Mouse (Mus musculus) left cerebral cortex, adult 2 months (tissue): ENCODE results near the gene Slc41a2. TPM values are rescaled to one million over a fixed set of nuclear protein-coding genes. Genes with fewer than 3 reads are reported as not detected.

Source experiments
- DNase-seq, 2 experiments: peaks; one replicate each; pipeline ENCODE4 v3.0.0; 2021 to 2022; ENCODE audit warnings: low spot score in 2 of 2, mixed read lengths in 1 of 2; ENCODE audit errors: extremely low spot score in 1 of 2
- H3K27ac ChIP-seq: fragments of 200-600 bp; 2 replicates; pipeline ENCODE4 v1.8.1; 2022
- H3K4me3 ChIP-seq: fragments of 200-600 bp; 2 replicates; pipeline ENCODE4 v1.8.1; 2022
- CTCF ChIP-seq: fragments of 200-600 bp; IDR thresholded peaks from 2 replicates; pipeline ENCODE4 v1.8.1; 2022; ENCODE audit warnings: antibody characterized with exemption, mild to moderate bottlenecking, moderate library complexity
- intact Hi-C: fragments of 180-260 bp; cut with DNase I; formaldehyde crosslinking; loops from one replicate; pipeline ENCODE4 v1.15.1; 2025
- total RNA-seq, 2 experiments: library from RNA; stranded (reverse); gene quantifications; 2 replicates each; pipeline ENCODE4 v1.2.3; 2021

Gene Slc41a2
- total RNA-seq, 2 experiments from 2014 or later: 26.3 to 26.8 TPM

GRCm38 (mm10) chr10:83245720-83246119 lies 92.0 kb downstream of the Slc41a2 start:
- no peak for TF ChIP-seq CTCF
- DNase-seq: no peak
- H3K4me3 ChIP-seq: no peak overlapping the region
- intact Hi-C loops: no loop called here
- H3K27ac ChIP-seq: no peak overlapping the region

GRCm38 (mm10) chr10:83244131-83244530 lies 93.6 kb downstream of the Slc41a2 start:
- intact Hi-C loops: no loop called here
- no peak for DNase-seq
- no peak overlapping the region for H3K27ac ChIP-seq
- TF ChIP-seq CTCF: no peak
- H3K4me3 ChIP-seq: no peak overlapping the region

- intact Hi-C loops: no loop called here
- H3K27ac ChIP-seq: no peak overlapping the region
- DNase-seq: no peak
- no peak for TF ChIP-seq CTCF
- H3K4me3 ChIP-seq: no peak overlapping the region
These were observed 95.5 kb downstream of the Slc41a2 start for GRCm38 (mm10) chr10:83242106-83242686.

GRCm38 (mm10) chr10:83234391-83234790 lies 103.3 kb downstream of the Slc41a2 start:
- Histone ChIP-seq H3K27ac (no peak overlapping the region), H3K4me3 (no peak overlapping the region)
- DNase-seq: no peak
- no peak for TF ChIP-seq CTCF
- intact Hi-C loops: no loop called here

GRCm38 (mm10) chr10:83233967-83234366 lies 103.7 kb downstream of the Slc41a2 start:
- no peak for DNase-seq
- intact Hi-C loops: no loop called here
- H3K4me3 ChIP-seq: no peak overlapping the region
- no peak overlapping the region for H3K27ac ChIP-seq
- TF ChIP-seq CTCF: no peak

- no peak for TF ChIP-seq CTCF
- H3K4me3 ChIP-seq: no peak overlapping the region
- DNase-seq: no peak
- intact Hi-C loops: no loop called here
- no peak overlapping the region for H3K27ac ChIP-seq
These were observed 109.1 kb downstream of the Slc41a2 start for GRCm38 (mm10) chr10:83228626-83229025.

GRCm38 (mm10) chr10:83224999-83225398 lies 112.7 kb downstream of the Slc41a2 start:
- no peak for DNase-seq
- no peak overlapping the region for H3K4me3 ChIP-seq
- intact Hi-C loops: no loop called here
- peak; percentile 41 for TF ChIP-seq CTCF
- no peak overlapping the region for H3K27ac ChIP-seq

GRCm38 (mm10) chr10:83220847-83221246 lies 116.8 kb downstream of the Slc41a2 start:
- H3K4me3 ChIP-seq: no peak overlapping the region
- intact Hi-C loops: no loop called here
- DNase-seq: no peak
- H3K27ac ChIP-seq: no peak overlapping the region
- TF ChIP-seq CTCF: no peak

- no peak for DNase-seq
- no peak overlapping the region for H3K27ac ChIP-seq
- intact Hi-C loops: no loop called here
These were observed 117.5 kb downstream of the Slc41a2 start for GRCm38 (mm10) chr10:83220217-83220616.

GRCm38 (mm10) chr10:83219729-83220128 lies 118.0 kb downstream of the Slc41a2 start:
- no peak overlapping the region for H3K4me3 ChIP-seq
- TF ChIP-seq CTCF: peak; percentile 83
- DNase-seq: peak; percentile 58 to 74
- intact Hi-C loops: no loop called here
- no peak overlapping the region for H3K27ac ChIP-seq

More at GRCm38 (mm10) chr10:83220217-83220616, 117.5 kb downstream of the Slc41a2 start:
- H3K4me3 ChIP-seq: no peak overlapping the region
- no peak for TF ChIP-seq CTCF

GRCm38 (mm10) chr10:83218778-83219177 lies 118.9 kb downstream of the Slc41a2 start:
- TF ChIP-seq CTCF: no peak
- Histone ChIP-seq H3K27ac (no peak overlapping the region), H3K4me3 (no peak overlapping the region)
- intact Hi-C loops: no loop called here
- DNase-seq: no peak

GRCm38 (mm10) chr10:83217256-83217655 lies 120.4 kb downstream of the Slc41a2 start:
- Histone ChIP-seq H3K4me3 (no peak overlapping the region), H3K27ac (no peak overlapping the region)
- intact Hi-C loops: no loop called here
- no peak for TF ChIP-seq CTCF
- no peak for DNase-seq

- no peak for TF ChIP-seq CTCF
- Histone ChIP-seq H3K4me3 (no peak overlapping the region), H3K27ac (no peak overlapping the region)
- DNase-seq: no peak
- intact Hi-C loops: no loop called here
These were observed 122.1 kb downstream of the Slc41a2 start for GRCm38 (mm10) chr10:83215559-83215958.
